In the genomic region with DNA sequence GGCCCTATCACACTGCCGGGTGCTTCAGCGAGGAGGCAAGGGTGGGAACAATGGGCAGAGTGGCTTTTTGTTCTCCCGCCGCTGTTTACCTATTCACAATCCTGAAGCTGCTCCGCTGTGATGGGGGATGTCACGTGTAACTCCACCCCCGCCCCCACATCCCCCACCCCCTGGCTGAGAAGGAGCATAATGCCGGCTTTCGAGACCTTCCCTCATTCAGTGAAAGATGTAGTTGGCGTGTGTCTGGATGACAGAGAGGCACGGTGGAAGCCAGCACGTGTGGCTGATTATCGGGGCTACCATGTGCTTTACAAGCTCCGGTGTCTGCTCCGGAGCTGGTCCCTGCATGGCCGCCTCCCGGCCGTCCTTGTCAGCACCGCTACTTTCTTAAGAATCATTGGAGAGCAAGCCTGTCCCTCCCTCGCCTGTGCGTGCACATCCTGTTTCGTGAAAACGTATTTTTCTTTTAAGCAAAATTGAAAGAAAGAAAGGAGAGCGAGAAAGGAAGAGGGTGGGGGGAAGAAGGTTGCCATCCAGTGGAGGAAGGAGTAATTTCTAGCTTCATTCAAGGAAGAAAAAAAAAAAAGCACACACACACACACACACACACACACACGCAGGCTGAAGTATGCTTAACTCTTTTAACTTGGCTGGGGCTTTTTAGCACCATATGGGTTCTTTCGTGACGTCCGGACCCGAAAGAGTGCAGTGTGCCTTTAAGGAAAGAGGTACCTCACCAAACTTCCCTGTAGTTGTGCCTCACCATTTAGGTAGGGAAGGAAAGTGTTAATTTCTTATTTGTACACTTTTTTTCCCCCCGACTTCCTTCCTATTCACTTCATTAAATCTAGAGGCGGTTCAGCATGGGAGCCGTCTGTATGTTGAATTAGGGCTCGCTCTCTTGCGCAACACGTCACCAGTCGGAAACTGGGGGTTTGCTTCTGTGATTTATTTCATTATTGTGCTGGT, we compare ENCODE assay signal across 8 mouse cellular contexts.
DNase-seq lines count a peak whose midpoint lies in the region; ATAC-seq and TF ChIP-seq lines count a peak whose summit lies in the region.

No protein-coding gene starts in this region.

- TF ChIP-seq RAD21 in CH12.LX (IDR thresholded peaks at IDR 0.05; ENCODE audit: low read depth, low read length): peak; percentile 31

- dilution Hi-C loops in CH12.LX (cut with MboI; ENCODE audit: extremely low pct_ligation_motif_present, extremely low pct_unique_long_range_greater_than_20kb, low sequenced_read_pairs): no loop called here

- H3K4me1 ChIP-seq in CH12.LX (ENCODE audit: control insufficient read depth in 1 of 2, insufficient read depth in 2 of 2): peaks cover 3 to 24% of the 10 kb centered on the region in 2 experiments; a peak in 3 of 4 replicates
- peaks cover 3% of the 10 kb centered on the region; the same call in 1 of the 2 replicates for H3K4me1 ChIP-seq in forebrain, embryonic 11.5 days (replicated peaks; ENCODE audit: control insufficient read depth, insufficient read depth, low read length)
- peaks cover 4% of the 10 kb centered on the region; the same call in 1 of the 2 replicates for H3K4me1 ChIP-seq in heart, postnatal 0 days (ENCODE audit: control insufficient read depth, insufficient read depth)
- H3K4me1 ChIP-seq in liver, embryonic 16.5 days (ENCODE audit: control insufficient read depth, low read depth, low read length): no peaks in the 10 kb centered on the region
- peaks cover 27% of the 10 kb centered on the region for H3K4me1 ChIP-seq in neural tube, embryonic 13.5 days (replicated peaks)

- H3K4me2 ChIP-seq in CH12.LX (ENCODE audit: insufficient read depth, low read depth, poor library complexity, severe bottlenecking): peak overlapping the region; percentile 74
- peak overlapping the region; percentile 57 for H3K4me2 ChIP-seq in forebrain, embryonic 11.5 days (ENCODE audit: low read depth, low read length, severe bottlenecking)
- peak overlapping the region; percentile 63 for H3K4me2 ChIP-seq in heart, postnatal 0 days (ENCODE audit: low read depth, low read length)
- H3K4me2 ChIP-seq in liver, embryonic 16.5 days (ENCODE audit: low read depth, low read length): peak overlapping the region; percentile 70
- peak overlapping the region; percentile 70 for H3K4me2 ChIP-seq in neural tube, embryonic 13.5 days

- peak in 1 of 2 experiments; percentile 57; a peak in 2 of 4 replicates for TF ChIP-seq CTCF in CH12.LX (conservative IDR thresholded peaks at IDR 0.05 in 1 of 2, IDR thresholded peaks at IDR 0.05 in 1 of 2; ENCODE audit: low read depth in 2 of 2, low read length in 2 of 2)
- TF ChIP-seq CTCF in heart, postnatal 0 days (IDR thresholded peaks at IDR 0.05; ENCODE audit: low read depth): peak; percentile 35

- H3K27me3 ChIP-seq in CH12.LX (replicated peaks): no peaks in the 10 kb centered on the region
- H3K27me3 ChIP-seq in forebrain, embryonic 11.5 days (ENCODE audit: control insufficient read depth, insufficient read depth, low read length): no peaks in the 10 kb centered on the region
- no peaks in the 10 kb centered on the region for H3K27me3 ChIP-seq in heart, postnatal 0 days (ENCODE audit: control insufficient read depth, insufficient read depth, low read length)
- H3K27me3 ChIP-seq in liver, embryonic 16.5 days (ENCODE audit: control insufficient read depth, insufficient read depth, low read depth, low read length): no peaks in the 10 kb centered on the region
- H3K27me3 ChIP-seq in neural tube, embryonic 13.5 days: no peaks in the 10 kb centered on the region

- H3K9ac ChIP-seq in CH12.LX (ENCODE audit: insufficient read depth, low read depth): peak overlapping the region; percentile 90
- H3K9ac ChIP-seq in forebrain, embryonic 11.5 days (ENCODE audit: low read length): peak overlapping the region; percentile 70
- H3K9ac ChIP-seq in heart, postnatal 0 days (replicated peaks; ENCODE audit: low read depth, low read length): peak overlapping the region; percentile 55
- peak overlapping the region; percentile 31 for H3K9ac ChIP-seq in liver, embryonic 16.5 days (ENCODE audit: low read depth, low read length)
- H3K9ac ChIP-seq in neural tube, embryonic 13.5 days: peak overlapping the region; percentile 87

- in situ Hi-C loops in CH12.LX (cut with MboI; ENCODE audit: low pct_ligation_motif_present, low pct_unique_long_range_greater_than_20kb, low sequenced_read_pairs): loop anchor here (25.0 kb wide), 1 partner anchor 664 kb away; no protein-coding TSS in a partner anchor

- under 1% methylated on average over 36 of the region's 36 CpGs for WGBS in forebrain, embryonic 11.5 days
- under 1% methylated on average over 36 of the region's 36 CpGs for WGBS in heart, postnatal 0 days
- WGBS in liver, embryonic 16.5 days (ENCODE audit: insufficient replicate concordance): under 1% methylated on average over 36 of the region's 36 CpGs
- WGBS in neural tube, embryonic 13.5 days: under 1% methylated on average over 36 of the region's 36 CpGs

- peak; percentile 84 for DNase-seq in CH12.LX (ENCODE audit: extremely low read depth)
- DNase-seq in brain, embryonic 18.5 days (ENCODE audit: low read depth, low spot score): peak; percentile 89
- peak; percentile 84 for DNase-seq in forebrain, embryonic 11.5 days (ENCODE audit: low spot score)
- DNase-seq in heart, postnatal 0 days (ENCODE audit: low spot score): peak; percentile 91
- peak; percentile 69 to 76 for DNase-seq in kidney, postnatal 36 days
- DNase-seq in thymus, adult 18-20 months: peak; percentile 37 to 70

- H3K36me3 ChIP-seq in CH12.LX (replicated peaks in 1 of 2; ENCODE audit: control insufficient read depth in 1 of 2, insufficient read depth in 1 of 2, low read length in 1 of 2): peaks cover 5 to 37% of the 10 kb centered on the region in 2 experiments
- no peaks in the 10 kb centered on the region for H3K36me3 ChIP-seq in forebrain, embryonic 11.5 days (ENCODE audit: control insufficient read depth, insufficient read depth, low read length)
- no peaks in the 10 kb centered on the region for H3K36me3 ChIP-seq in heart, postnatal 0 days (replicated peaks; ENCODE audit: control insufficient read depth, insufficient read depth, low read length)
- no peaks in the 10 kb centered on the region for H3K36me3 ChIP-seq in liver, embryonic 16.5 days (ENCODE audit: control insufficient read depth, insufficient read depth)
- no peaks in the 10 kb centered on the region for H3K36me3 ChIP-seq in neural tube, embryonic 13.5 days

- peak; percentile 79 for TF ChIP-seq POLR2A in CH12.LX (IDR thresholded peaks at IDR 0.05; ENCODE audit: low read depth, low read length)

- H3K27ac ChIP-seq in CH12.LX (ENCODE audit: insufficient read depth, low read depth): peak overlapping the region; percentile 84
- H3K27ac ChIP-seq in forebrain, embryonic 11.5 days (ENCODE audit: low read depth, low read length): peak overlapping the region; percentile 99
- H3K27ac ChIP-seq in heart, postnatal 0 days (ENCODE audit: low read depth): peak overlapping the region; percentile 90
- H3K27ac ChIP-seq in liver, embryonic 16.5 days (ENCODE audit: low read length): peak overlapping the region; percentile 71
- peak overlapping the region; percentile 100 for H3K27ac ChIP-seq in neural tube, embryonic 13.5 days (replicated peaks)

- H3K79me2 ChIP-seq in CH12.LX (replicated peaks; ENCODE audit: control insufficient read depth, extremely low read depth, insufficient read depth, poor library complexity, severe bottlenecking): peaks cover 3% of the 10 kb centered on the region; the same call in 1 of the 2 replicates

- peak overlapping the region; percentile 63 to 74 (median 68) for H3K4me3 ChIP-seq in CH12.LX (replicated peaks in 1 of 3; ENCODE audit: low read depth in 2 of 3, low read length in 2 of 3, poor library complexity in 1 of 3)
- peak overlapping the region; percentile 31 for H3K4me3 ChIP-seq in forebrain, embryonic 11.5 days (ENCODE audit: low read depth, low read length)
- H3K4me3 ChIP-seq in heart, postnatal 0 days (ENCODE audit: low read depth, low read length): peak overlapping the region; percentile 66
- H3K4me3 ChIP-seq in liver, embryonic 16.5 days (ENCODE audit: low read depth, low read length): peak overlapping the region; percentile 62
- H3K4me3 ChIP-seq in neural tube, embryonic 13.5 days: peak overlapping the region; percentile 49

- peak; percentile 57 for TF ChIP-seq EP300 in CH12.LX (IDR thresholded peaks at IDR 0.05; ENCODE audit: low read length)
- no peak for TF ChIP-seq EP300 in heart, postnatal 0 days (IDR thresholded peaks at IDR 0.05; ENCODE audit: low read depth)

- no peaks in the 10 kb centered on the region for H3K9me3 ChIP-seq in CH12.LX (replicated peaks; ENCODE audit: low read length)
- no peaks in the 10 kb centered on the region for H3K9me3 ChIP-seq in forebrain, embryonic 11.5 days (ENCODE audit: control insufficient read depth, low read length)
- H3K9me3 ChIP-seq in heart, postnatal 0 days (replicated peaks; ENCODE audit: control insufficient read depth, low read length): no peaks in the 10 kb centered on the region
- H3K9me3 ChIP-seq in liver, embryonic 16.5 days (replicated peaks; ENCODE audit: control insufficient read depth, low read length): no peaks in the 10 kb centered on the region
- H3K9me3 ChIP-seq in neural tube, embryonic 13.5 days: no peaks in the 10 kb centered on the region

- peak; percentile 87 for ATAC-seq in forebrain, embryonic 11.5 days (replicated peaks; ENCODE audit: low FRiP score)
- peak; percentile 72 for ATAC-seq in heart, postnatal 0 days (ENCODE audit: insufficient read depth, low read depth)
- ATAC-seq in liver, embryonic 16.5 days (ENCODE audit: low read depth): peak; percentile 62
- ATAC-seq in neural tube, embryonic 13.5 days (ENCODE audit: low read depth): peak; percentile 89

TF ChIP-seq in CH12.LX, 34 proteins besides CTCF, POLR2A, EP300 and RAD21 (continues in another document):
- peak; percentile 70; the same call in 1 of the 2 replicates for TF ChIP-seq ZMIZ1 (IDR thresholded peaks at IDR 0.05; ENCODE audit: low read depth, low read length)
- no peak for TF ChIP-seq POLR2AphosphoS2 (IDR thresholded peaks at IDR 0.05; ENCODE audit: low read depth, low read length)
- peak; percentile 72; the same call in 1 of the 2 replicates for TF ChIP-seq MAX (IDR thresholded peaks at IDR 0.05; ENCODE audit: low read length)
- peak; percentile 56; the same call in 1 of the 2 replicates for TF ChIP-seq NELFE (IDR thresholded peaks at IDR 0.05; ENCODE audit: low read depth, low read length)
- TF ChIP-seq HCFC1 (IDR thresholded peaks at IDR 0.05; ENCODE audit: low read depth, low read length): peak; percentile 35; the same call in 1 of the 2 replicates
- no peak for TF ChIP-seq MAFK (IDR thresholded peaks at IDR 0.05; ENCODE audit: insufficient replicate concordance, low read length)
- no peak for TF ChIP-seq USF2 (conservative IDR thresholded peaks at IDR 0.05; ENCODE audit: low read depth, low read length)
- TF ChIP-seq MAZ (IDR thresholded peaks at IDR 0.05; ENCODE audit: low read depth, low read length): peak; percentile 90
- no peak for TF ChIP-seq USF1 (IDR thresholded peaks at IDR 0.05; ENCODE audit: low read depth, low read length)
- 0 out of 2 replicates have a peak, but pooled peaks have one; percentile 70 for TF ChIP-seq UBTF (IDR thresholded peaks at IDR 0.05; ENCODE audit: low read depth, low read length)
- TF ChIP-seq IRF4 (IDR thresholded peaks at IDR 0.05; ENCODE audit: low read depth, low read length): peak; percentile 44; the same call in 1 of the 2 replicates

Comparison
In these comparisons a context has a peak if more than half of its experiments do, and no peak if none do; other contexts are left out.
1. Peak in every context shown above with its lines: DNase-seq, ATAC-seq, H3K4me3 ChIP-seq and H3K27ac ChIP-seq.
2. H3K9ac ChIP-seq: peak in every context shown above with its lines; median percentile 90 in CH12.LX; 87 in neural tube, embryonic 13.5 days; 70 in forebrain, embryonic 11.5 days; 55 in heart, postnatal 0 days; 31 in liver, embryonic 16.5 days.